Comparison of ENCODE assay signal across 19 mouse cellular contexts in genomic region chr14:8395690-8396287, GRCm38 (mm10). TPM values are rescaled to one million over a fixed set of nuclear protein-coding genes. Genes with fewer than 3 reads are reported as not detected.
"Had no signal": no experiment of that assay in that cellular context is flagged by ENCODE, and none has a peak within 500 bp of the region (broad histone marks: within the 10 kb centered on the region; RNA-seq: fewer than 3 reads in every experiment).

No protein-coding gene starts in this region.

- H3K4me2 ChIP-seq: lung, embryonic 14.5 days; midbrain, embryonic 11.5 days; midbrain, embryonic 13.5 days; midbrain, embryonic 15.5 days; neural tube, embryonic 13.5 days; neural tube, embryonic 15.5 days; stomach, embryonic 15.5 days had no signal

- DNase-seq: lung, adult 18-20 months; lung, embryonic 14.5 days; lung, postnatal 10 days; lung, postnatal 4 days; retina, postnatal 1 day; right cerebral cortex, adult 18-20 months; thymus, adult 2 months; thymus, postnatal 36 days had no signal

- H3K9me3 ChIP-seq: midbrain, embryonic 13.5 days; midbrain, embryonic 15.5 days; neural tube, embryonic 13.5 days; neural tube, embryonic 15.5 days; stomach, embryonic 15.5 days had no signal

- H3K36me3 ChIP-seq: midbrain, embryonic 13.5 days; midbrain, embryonic 15.5 days; neural tube, embryonic 13.5 days; neural tube, embryonic 15.5 days; stomach, embryonic 15.5 days had no signal

- H3K4me1 ChIP-seq: midbrain, embryonic 13.5 days; midbrain, embryonic 15.5 days; neural tube, embryonic 13.5 days; neural tube, embryonic 15.5 days; stomach, embryonic 15.5 days had no signal

- H3K27me3 ChIP-seq: midbrain, embryonic 13.5 days; midbrain, embryonic 15.5 days; neural tube, embryonic 13.5 days; neural tube, embryonic 15.5 days; stomach, embryonic 15.5 days had no signal

- H3K4me3 ChIP-seq: midbrain, embryonic 13.5 days; midbrain, embryonic 15.5 days; myocyte; neural tube, embryonic 13.5 days; neural tube, embryonic 15.5 days; stomach, embryonic 15.5 days had no signal

- H3K9ac ChIP-seq: lung, embryonic 14.5 days; midbrain, embryonic 13.5 days; midbrain, embryonic 15.5 days; neural tube, embryonic 13.5 days; neural tube, embryonic 15.5 days; stomach, embryonic 15.5 days had no signal

- ATAC-seq: midbrain, embryonic 13.5 days; midbrain, embryonic 15.5 days had no signal

- H3K27ac ChIP-seq: midbrain, embryonic 13.5 days; midbrain, embryonic 15.5 days; neural tube, embryonic 13.5 days; neural tube, embryonic 15.5 days; stomach, embryonic 15.5 days; stomach, postnatal 0 days had no signal

RNA-seq across cellular contexts. Expression of gene Oit1, which starts 17.2 kb away (rescaled TPM):
- total RNA-seq: megakaryocyte, adult 5-6 weeks; megakaryocyte-erythroid progenitor cell, adult 5-6 weeks had no signal
- polyA plus RNA-seq: midbrain, embryonic 11.5 days; midbrain, embryonic 13.5 days; midbrain, embryonic 15.5 days; myocyte; neural tube, embryonic 11.5 days; neural tube, embryonic 13.5 days; neural tube, embryonic 15.5 days had no signal
